Mouse (Mus musculus) embryo, embryonic 9.5 days (tissue): ENCODE results near the gene Dpp8.
A peak's percentile ranks its signal among the peaks of the same experiment; 100 is the strongest.
"Not testable (repeated sequence)": the region's sequence is repeated elsewhere in the genome, so short reads cannot be mapped to it uniquely, and the experiment has no call there.

Experiments
- DNase-seq: peaks from one replicate; pipeline ENCODE4 v3.0.0-alpha.2; 2017; ENCODE audit errors: extremely low spot score

Dpp8 gene

GRCm38 (mm10) chr9:65032269-65033108 is at the start of gene Dpp8:
Gene Dpp8 (plus strand): TSS chr9:65032414.
- DNase-seq = peak; percentile 93

GRCm38 (mm10) chr9:64985037-64985794 is 47.0 kb upstream of the Dpp8 start:
- DNase-seq = peak; percentile 1

GRCm38 (mm10) chr9:64985807-64986206 is 46.4 kb upstream of the Dpp8 start:
- no peak for DNase-seq

- no peak for DNase-seq
Observed at GRCm38 (mm10) chr9:64987651-64988050, 44.6 kb upstream of the Dpp8 start.

GRCm38 (mm10) chr9:64988443-64988842 is 43.8 kb upstream of the Dpp8 start:
- no peak for DNase-seq

GRCm38 (mm10) chr9:64990291-64990690 is 41.9 kb upstream of the Dpp8 start:
- no peak for DNase-seq

- DNase-seq = not testable (repeated sequence)
Observed at GRCm38 (mm10) chr9:64995464-64995863, 36.8 kb upstream of the Dpp8 start.

GRCm38 (mm10) chr9:65001481-65001880 is 30.7 kb upstream of the Dpp8 start:
- DNase-seq = no peak

- DNase-seq = no peak
Observed at GRCm38 (mm10) chr9:65005737-65006136, 26.5 kb upstream of the Dpp8 start.

- DNase-seq = no peak
Observed at GRCm38 (mm10) chr9:65010632-65011031, 21.6 kb upstream of the Dpp8 start.

GRCm38 (mm10) chr9:65011304-65011703 is 20.9 kb upstream of the Dpp8 start:
- DNase-seq = peak; percentile 9

- no peak for DNase-seq
Observed at GRCm38 (mm10) chr9:65015461-65016222, 16.6 kb upstream of the Dpp8 start.

- DNase-seq = no peak
Observed at GRCm38 (mm10) chr9:65016241-65016977, 15.8 kb upstream of the Dpp8 start.

GRCm38 (mm10) chr9:65016978-65017827 is 15.0 kb upstream of the Dpp8 start:
- no peak for DNase-seq

- DNase-seq = no peak
Observed at GRCm38 (mm10) chr9:65017896-65018295, 14.3 kb upstream of the Dpp8 start.

- no peak for DNase-seq
Observed at GRCm38 (mm10) chr9:65018588-65019121, 13.6 kb upstream of the Dpp8 start.

- DNase-seq = no peak
Observed at GRCm38 (mm10) chr9:65019146-65019545, 13.1 kb upstream of the Dpp8 start.

- DNase-seq = no peak
Observed at GRCm38 (mm10) chr9:65020128-65020527, 12.1 kb upstream of the Dpp8 start.

- peak; percentile 93 for DNase-seq
Observed at GRCm38 (mm10) chr9:65020991-65021886, 11.0 kb upstream of the Dpp8 start, which contains the start of gene Hacd3. Gene Hacd3 (minus strand): TSS chr9:65021693.
